Mouse (Mus musculus) ES-E14 (cell line): ENCODE measurements around the gene Cntd1.

Experiments
- CHD2 ChIP-seq: IDR thresholded peaks from 2 replicates; pipeline ENCODE4 v1.6.1; 2014; ENCODE audit warnings: mild to moderate bottlenecking, low read depth, low read length, inconsistent platforms
- MAFK ChIP-seq: IDR thresholded peaks from 2 replicates; pipeline ENCODE4 v1.6.1; 2014; ENCODE audit warnings: mild to moderate bottlenecking, low read depth, low read length, inconsistent platforms; ENCODE audit not compliant: insufficient read depth

DNA sequence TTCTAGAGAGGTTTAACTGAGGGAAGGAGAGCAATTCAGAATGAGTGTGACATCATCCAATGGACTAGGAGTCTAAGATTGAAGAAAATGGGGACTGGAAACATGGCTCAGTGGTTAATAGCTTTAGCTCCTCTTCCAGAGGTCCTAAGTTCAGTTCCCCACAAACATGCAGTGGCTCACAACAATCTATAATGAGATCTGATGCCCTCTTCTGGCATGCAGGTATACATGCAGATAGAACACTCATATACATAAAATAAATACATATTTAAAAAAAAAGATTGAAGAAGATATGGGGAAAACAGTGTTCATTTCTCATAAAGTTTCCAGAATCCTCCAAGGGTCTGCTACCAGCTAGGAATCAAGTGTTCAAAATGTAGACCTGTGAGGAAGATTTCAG, 43.4 kb upstream of the Cntd1 start:
- TF ChIP-seq MAFK (no peak), CHD2 (no peak)
